Comparison of ENCODE assay signal across 8 mouse cellular contexts in genomic region chr1:134708801-134709385, GRCm38 (mm10).
A peak's percentile ranks its signal among the peaks of the same experiment; 100 is the strongest.
DNase-seq lines count a peak whose midpoint lies in the region; ATAC-seq and TF ChIP-seq lines count a peak whose summit lies in the region.
"Had no signal": no experiment of that assay in that cellular context is flagged by ENCODE, and none has a peak within 500 bp of the region (broad histone marks: within the 10 kb centered on the region; RNA-seq: fewer than 3 reads in every experiment).

No protein-coding gene starts in this region.

- no peak for TF ChIP-seq POLR2A in limb, embryonic 14.5 days (IDR thresholded peaks at IDR 0.05; ENCODE audit: borderline replicate concordance, extremely low read depth, insufficient read depth, insufficient read length)

- ATAC-seq in megakaryocyte, adult 5-6 weeks (ENCODE audit: poor library complexity, severe bottlenecking) = no peak
- ATAC-seq in granulocyte monocyte progenitor cell, adult 5-6 weeks (replicated peaks; ENCODE audit: poor library complexity, severe bottlenecking) = peak; percentile 53
- peak; percentile 60; the same call in 1 of the 2 replicates for ATAC-seq in limb, embryonic 14.5 days (ENCODE audit: low FRiP score, low read depth)

- H3K4me3 ChIP-seq in megakaryocyte, embryonic 14.5 days (replicated peaks) = peak overlapping the region; percentile 82
- H3K4me3 ChIP-seq in limb, embryonic 14.5 days (replicated peaks; ENCODE audit: low read length) = peak overlapping the region; percentile 47
- H3K4me3 ChIP-seq: erythroblast, embryonic 14.5 days had no signal

- DNase-seq in cerebellum, adult 9-11 months = peak; percentile 81
- peak; percentile 49 for DNase-seq in limb, embryonic 14.5 days (ENCODE audit: low spot score)
- peak; percentile 74 for DNase-seq in neural tube, embryonic 10.5 days (ENCODE audit: extremely low spot score, low spot score)
- DNase-seq in thymus, postnatal 25 days = peak; percentile 70

- no peak overlapping the region for H3K27ac ChIP-seq in limb, embryonic 14.5 days (replicated peaks; ENCODE audit: low read depth, low read length)

- H3K4me1 ChIP-seq in megakaryocyte, embryonic 14.5 days = peaks cover 24% of the 10 kb centered on the region
- H3K4me1 ChIP-seq in limb, embryonic 14.5 days (ENCODE audit: control insufficient read depth, insufficient read depth, low read length) = peaks cover 15% of the 10 kb centered on the region; the same call in 1 of the 2 replicates

- no peaks in the 10 kb centered on the region for H3K36me3 ChIP-seq in megakaryocyte, embryonic 14.5 days (replicated peaks; ENCODE audit: low read length)
- H3K36me3 ChIP-seq in limb, embryonic 14.5 days (ENCODE audit: control insufficient read depth, insufficient read depth, low read length) = no peaks in the 10 kb centered on the region

- peaks cover 97% of the 10 kb centered on the region for H3K27me3 ChIP-seq in megakaryocyte, embryonic 14.5 days (replicated peaks)
- H3K27me3 ChIP-seq in limb, embryonic 14.5 days (ENCODE audit: control insufficient read depth, insufficient read depth, low read length) = peaks cover 55% of the 10 kb centered on the region

- 1% methylated on average over 43 of the region's 46 CpGs for WGBS in limb, embryonic 14.5 days

- no peaks in the 10 kb centered on the region for H3K9me3 ChIP-seq in megakaryocyte, embryonic 14.5 days
- no peaks in the 10 kb centered on the region for H3K9me3 ChIP-seq in limb, embryonic 14.5 days (ENCODE audit: control insufficient read depth, low read length)

- H3K4me2 ChIP-seq in limb, embryonic 14.5 days (replicated peaks; ENCODE audit: low read depth, low read length, severe bottlenecking) = peak overlapping the region; percentile 96

- peak overlapping the region; percentile 56 for H3K9ac ChIP-seq in limb, embryonic 14.5 days (ENCODE audit: low read depth, low read length, severe bottlenecking)
